Comparison of ENCODE assay signal across 27 mouse cellular contexts in genomic region chr3:116094886-116095285, GRCm38 (mm10). TPM values are rescaled to one million over a fixed set of nuclear protein-coding genes. Genes with fewer than 3 reads are reported as not detected.
A peak's percentile ranks its signal among the peaks of the same experiment; 100 is the strongest.
DNase-seq lines count a peak whose midpoint lies in the region; ATAC-seq and TF ChIP-seq lines count a peak whose summit lies in the region.
"Had no signal": no experiment of that assay in that cellular context is flagged by ENCODE, and none has a peak within 500 bp of the region (broad histone marks: within the 10 kb centered on the region; RNA-seq: fewer than 3 reads in every experiment).

No protein-coding gene starts in this region.

- no peaks in the 10 kb centered on the region for H3K4me1 ChIP-seq in intestine, embryonic 14.5 days (replicated peaks; ENCODE audit: control insufficient read depth, insufficient read depth, low read length)
- H3K4me1 ChIP-seq in intestine, postnatal 0 days (replicated peaks; ENCODE audit: control insufficient read depth, insufficient read depth, low read length), result no peaks in the 10 kb centered on the region
- H3K4me1 ChIP-seq in kidney, embryonic 15.5 days, result no peaks in the 10 kb centered on the region
- no peaks in the 10 kb centered on the region for H3K4me1 ChIP-seq in kidney, embryonic 14.5 days (ENCODE audit: control insufficient read depth, insufficient read depth, low read length)
- H3K4me1 ChIP-seq: embryonic facial prominence, embryonic 13.5 days; embryonic facial prominence, embryonic 15.5 days; forebrain, embryonic 10.5 days; forebrain, embryonic 12.5 days had no signal

- WGBS in intestine, embryonic 14.5 days, result 83% methylated on average over 1 of the region's 1 CpGs
- WGBS in intestine, postnatal 0 days, result 82% methylated on average over 1 of the region's 1 CpGs
- WGBS in kidney, embryonic 15.5 days, result 78% methylated on average over 1 of the region's 1 CpGs
- WGBS in kidney, embryonic 14.5 days, result 86% methylated on average over 1 of the region's 1 CpGs

- peak; percentile 15 for DNase-seq in intestine, embryonic 14.5 days (ENCODE audit: low spot score)
- DNase-seq in kidney, postnatal 14 days, result peak; percentile 9
- DNase-seq in kidney, postnatal 36 days, result peak; percentile 22 to 30
- DNase-seq in Muller cell, postnatal 12 days (ENCODE audit: inconsistent ontology term), result peak; percentile 15
- DNase-seq: adrenal gland, adult 2 months; adrenal gland, postnatal 10 days; adrenal gland, postnatal 25 days; B cell, adult 2 months; cerebellum, adult 11 months; cerebellum, adult 18-20 months; cerebellum, adult 8-10 months; cerebellum, adult 9-11 months; cerebellum, postnatal 14 days; cerebellum, postnatal 36 days; embryo, embryonic 11 days had no signal

- TF ChIP-seq CTCF in intestine, postnatal 0 days (IDR thresholded peaks at IDR 0.05; ENCODE audit: low read depth), result no peak

- no peak for ATAC-seq in intestine, embryonic 14.5 days (replicated peaks; ENCODE audit: low FRiP score, low TSS enrichment, low read depth)
- no peak for ATAC-seq in intestine, postnatal 0 days
- ATAC-seq in kidney, embryonic 15.5 days (replicated peaks; ENCODE audit: low FRiP score), result no peak
- ATAC-seq in kidney, embryonic 14.5 days (ENCODE audit: low FRiP score, low TSS enrichment), result no peak
- ATAC-seq: CD4-positive, CD25-positive, alpha-beta regulatory T cell, adult 4 months; forebrain, embryonic 14.5 days had no signal

- H3K9me3 ChIP-seq in intestine, embryonic 14.5 days (ENCODE audit: control insufficient read depth, low read length), result no peaks in the 10 kb centered on the region
- H3K9me3 ChIP-seq in intestine, postnatal 0 days (ENCODE audit: control insufficient read depth), result 0 out of 2 replicates have a peak, but pooled peaks cover 3% of the 10 kb centered on the region
- 0 out of 2 replicates have a peak, but pooled peaks cover 5% of the 10 kb centered on the region for H3K9me3 ChIP-seq in kidney, embryonic 15.5 days (replicated peaks)
- H3K9me3 ChIP-seq in kidney, embryonic 14.5 days (ENCODE audit: control insufficient read depth, low read length), result peaks cover 4% of the 10 kb centered on the region; the same call in 1 of the 2 replicates
- H3K9me3 ChIP-seq: embryonic facial prominence, embryonic 15.5 days had no signal

- no peak overlapping the region for H3K27ac ChIP-seq in intestine, embryonic 14.5 days (ENCODE audit: low read depth)
- no peak overlapping the region for H3K27ac ChIP-seq in intestine, postnatal 0 days (ENCODE audit: low read depth, low read length)
- H3K27ac ChIP-seq in kidney, embryonic 15.5 days, result no peak overlapping the region
- H3K27ac ChIP-seq in kidney, embryonic 14.5 days (ENCODE audit: low read depth, low read length), result no peak overlapping the region
- H3K27ac ChIP-seq: embryonic facial prominence, embryonic 13.5 days; embryonic facial prominence, embryonic 15.5 days; forebrain, embryonic 10.5 days; forebrain, embryonic 12.5 days had no signal

- H3K9ac ChIP-seq in intestine, embryonic 14.5 days (ENCODE audit: low read length), result no peak overlapping the region
- no peak overlapping the region for H3K9ac ChIP-seq in intestine, postnatal 0 days (ENCODE audit: low read depth, low read length)
- H3K9ac ChIP-seq in kidney, embryonic 15.5 days, result no peak overlapping the region
- no peak overlapping the region for H3K9ac ChIP-seq in kidney, embryonic 14.5 days (ENCODE audit: low read depth, low read length)
- H3K9ac ChIP-seq: embryonic facial prominence, embryonic 13.5 days; embryonic facial prominence, embryonic 15.5 days; forebrain, embryonic 12.5 days had no signal

- H3K4me2 ChIP-seq in intestine, embryonic 14.5 days (ENCODE audit: low read length), result no peak overlapping the region
- H3K4me2 ChIP-seq in intestine, postnatal 0 days (replicated peaks; ENCODE audit: low read depth), result no peak overlapping the region
- no peak overlapping the region for H3K4me2 ChIP-seq in kidney, embryonic 15.5 days
- H3K4me2 ChIP-seq in kidney, embryonic 14.5 days (replicated peaks; ENCODE audit: low read depth, low read length), result no peak overlapping the region
- H3K4me2 ChIP-seq: embryonic facial prominence, embryonic 13.5 days; embryonic facial prominence, embryonic 15.5 days; forebrain, embryonic 12.5 days had no signal

- H3K27me3 ChIP-seq in intestine, embryonic 14.5 days (replicated peaks; ENCODE audit: control insufficient read depth, insufficient read depth, low read length), result no peaks in the 10 kb centered on the region
- H3K27me3 ChIP-seq in intestine, postnatal 0 days (replicated peaks; ENCODE audit: control insufficient read depth, insufficient read depth, low read length), result no peaks in the 10 kb centered on the region
- H3K27me3 ChIP-seq in kidney, embryonic 15.5 days, result no peaks in the 10 kb centered on the region
- H3K27me3 ChIP-seq in kidney, embryonic 14.5 days (ENCODE audit: control insufficient read depth, insufficient read depth, low read length), result no peaks in the 10 kb centered on the region
- H3K27me3 ChIP-seq: CH12.LX; embryonic facial prominence, embryonic 13.5 days; embryonic facial prominence, embryonic 15.5 days; forebrain, embryonic 12.5 days had no signal

- H3K4me3 ChIP-seq in intestine, embryonic 14.5 days (ENCODE audit: low read depth, low read length), result no peak overlapping the region
- H3K4me3 ChIP-seq in intestine, postnatal 0 days (ENCODE audit: low read depth, low read length), result no peak overlapping the region
- no peak overlapping the region for H3K4me3 ChIP-seq in kidney, embryonic 15.5 days (replicated peaks)
- no peak overlapping the region for H3K4me3 ChIP-seq in kidney, embryonic 14.5 days (ENCODE audit: low read length)
- H3K4me3 ChIP-seq: embryonic facial prominence, embryonic 13.5 days; embryonic facial prominence, embryonic 15.5 days; erythroblast, embryonic 14.5 days; forebrain, embryonic 10.5 days; forebrain, embryonic 12.5 days had no signal

- H3K36me3 ChIP-seq in intestine, embryonic 14.5 days (ENCODE audit: control insufficient read depth, insufficient read depth, low read length), result no peaks in the 10 kb centered on the region
- H3K36me3 ChIP-seq in intestine, postnatal 0 days (ENCODE audit: control insufficient read depth, insufficient read depth), result no peaks in the 10 kb centered on the region
- no peaks in the 10 kb centered on the region for H3K36me3 ChIP-seq in kidney, embryonic 15.5 days
- no peaks in the 10 kb centered on the region for H3K36me3 ChIP-seq in kidney, embryonic 14.5 days (ENCODE audit: control insufficient read depth, insufficient read depth, low read length)
- H3K36me3 ChIP-seq: embryonic facial prominence, embryonic 13.5 days; embryonic facial prominence, embryonic 15.5 days; forebrain, embryonic 10.5 days; forebrain, embryonic 12.5 days; G1E had no signal

RNA-seq across cellular contexts. Expression of gene Vcam1, which starts 34.6 kb away (rescaled TPM):
- 17.9 and 20.7 TPM in 2 replicates for polyA plus RNA-seq in intestine, embryonic 14.5 days (2014; fragmentation: Nextera tagmentation; extraction: Ambion mirVana)
- polyA plus RNA-seq in intestine, postnatal 0 days (2015; fragmentation: Nextera tagmentation; extraction: Ambion mirVana), result 6.4 and 7.2 TPM in 2 replicates
- polyA plus RNA-seq in kidney, embryonic 15.5 days (2015; fragmentation: Nextera tagmentation; extraction: Ambion mirVana), result 41.7 and 42.2 TPM in 2 replicates
- 25.2 and 33.8 TPM in 2 replicates for polyA plus RNA-seq in kidney, embryonic 14.5 days (2014; fragmentation: Nextera tagmentation; extraction: Ambion mirVana)
- polyA plus RNA-seq: G1E had no signal
